Mouse (Mus musculus) ovary, postnatal 36 days (tissue): ENCODE measurements around the gene Emc8.
A peak's percentile ranks its signal among the peaks of the same experiment; 100 is the strongest.

Experiments
- DNase-seq: peaks from one replicate; pipeline ENCODE4 v3.0.0; 2022; ENCODE audit warnings: low spot score, mixed read lengths

Gene Emc8

DNA sequence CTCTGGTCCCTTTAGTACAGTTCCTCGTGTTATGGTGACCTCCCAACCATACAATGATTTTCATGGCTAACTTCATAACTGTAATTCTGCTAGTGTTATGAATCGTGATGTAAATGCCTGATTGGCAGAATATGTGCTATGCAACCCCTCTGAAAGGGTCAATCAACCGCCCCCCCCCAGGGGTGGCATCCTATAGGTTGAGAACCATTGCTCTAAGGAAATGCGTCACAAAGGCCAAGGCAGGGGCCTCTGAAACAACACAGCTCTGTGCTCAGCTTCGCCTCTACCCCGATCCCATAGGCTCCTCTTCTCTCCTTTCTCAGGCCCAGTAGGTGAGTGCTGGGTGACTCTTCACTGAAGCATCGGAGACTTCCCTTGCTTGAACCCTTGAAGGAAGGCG is 17.2 kb upstream of the Emc8 start:
- no peak for DNase-seq

DNA sequence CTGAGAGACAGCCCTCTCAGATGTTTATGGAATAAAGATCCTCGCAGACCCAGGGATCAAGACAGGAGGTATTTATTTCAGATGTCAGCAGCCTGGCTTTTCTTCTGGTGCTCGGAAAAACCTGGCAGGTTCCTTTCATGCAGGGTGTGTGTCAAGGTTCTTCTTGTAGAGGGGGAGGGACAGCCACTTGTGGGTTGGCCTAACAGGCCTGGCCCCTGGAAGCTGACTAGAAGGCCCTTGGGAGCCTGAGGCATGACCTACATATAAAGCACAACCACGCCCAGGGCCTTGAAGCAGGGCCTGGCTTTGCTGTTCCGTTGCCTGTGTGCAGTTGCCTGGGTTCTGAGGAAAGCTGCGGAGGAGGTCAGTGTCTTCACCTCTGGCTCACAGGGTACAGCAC is 16.7 kb upstream of the Emc8 start:
- DNase-seq, result peak; percentile 42

DNA sequence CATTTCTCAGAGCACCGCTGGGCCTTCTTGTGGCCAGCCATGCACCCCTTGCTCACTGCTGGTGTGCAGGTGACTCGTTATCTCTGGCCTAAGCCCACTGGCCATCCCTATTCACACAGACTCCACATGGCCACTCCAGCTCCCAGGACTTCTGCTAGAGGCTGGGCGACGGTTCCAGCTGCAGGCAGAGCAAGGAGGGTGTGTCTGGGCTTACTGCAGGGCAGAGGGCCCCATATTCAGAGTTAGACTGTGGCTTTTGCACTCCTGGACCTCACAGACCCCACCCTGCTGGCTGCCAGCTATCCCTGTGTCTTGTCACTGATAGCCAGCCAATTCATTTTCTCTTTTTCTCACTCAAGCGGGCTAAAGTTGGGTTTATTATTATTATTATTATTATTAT is 15.7 kb upstream of the Emc8 start:
- no peak for DNase-seq

DNA sequence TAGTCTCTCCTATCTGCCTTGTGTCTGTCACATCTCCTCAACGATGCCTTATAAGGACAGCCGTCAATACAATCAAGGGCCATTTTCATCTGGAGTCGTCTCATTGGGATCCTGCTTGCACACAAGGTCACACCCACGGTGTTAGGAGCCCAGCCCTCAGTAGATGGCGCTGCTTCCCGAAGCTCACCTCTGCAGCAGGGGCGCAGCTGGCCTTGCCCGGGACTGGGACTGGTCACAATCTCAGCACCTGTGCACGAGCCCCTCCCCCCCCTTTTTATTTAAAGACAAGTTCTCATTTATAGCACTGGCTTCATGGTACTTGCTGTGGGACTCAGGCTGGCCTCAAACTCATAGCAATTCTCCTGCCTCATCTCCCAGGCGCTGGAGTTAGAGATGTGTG is 15.2 kb upstream of the Emc8 start:
- DNase-seq, result peak; percentile 78

DNA sequence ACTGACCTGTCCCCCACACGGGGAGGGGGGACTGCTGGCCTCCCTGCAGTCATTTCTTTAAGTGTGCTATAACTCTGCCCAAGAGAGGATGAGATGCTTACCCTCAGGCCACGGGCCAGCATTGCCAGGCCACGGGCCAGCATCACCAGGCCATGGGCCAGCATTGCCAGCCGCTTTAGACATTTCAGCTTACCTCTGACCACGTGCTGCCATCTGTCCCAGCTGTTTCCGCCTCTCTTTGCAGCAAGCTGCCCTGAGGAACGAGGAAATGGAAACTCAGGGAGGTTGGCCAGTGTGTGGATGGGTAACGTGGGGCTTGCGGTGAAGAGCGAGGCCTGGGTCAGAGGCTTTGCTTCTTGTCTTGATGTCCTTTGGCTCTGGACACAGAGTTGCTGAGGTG is 12.7 kb upstream of the Emc8 start:
- no peak for DNase-seq

DNA sequence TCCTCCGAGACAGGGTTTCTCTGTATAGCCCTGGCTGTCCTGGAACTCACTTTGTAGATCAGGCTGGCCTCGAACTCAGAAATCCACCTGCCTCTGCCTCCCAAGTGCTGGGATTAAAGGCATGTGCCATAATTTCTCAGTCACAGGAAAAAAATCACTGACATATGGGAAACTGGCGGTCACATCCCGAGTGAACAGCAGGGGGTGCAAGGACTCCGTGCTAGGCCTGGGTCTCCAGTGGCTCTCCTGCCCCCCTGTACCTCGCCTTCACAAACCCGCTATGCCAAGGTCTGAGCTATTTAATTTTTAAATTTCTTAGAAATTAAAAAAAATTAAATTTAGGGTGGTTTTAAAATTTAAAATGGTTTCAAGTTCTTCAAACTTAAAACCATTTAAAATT is 12.0 kb upstream of the Emc8 start:
- peak; percentile 32 for DNase-seq

DNA sequence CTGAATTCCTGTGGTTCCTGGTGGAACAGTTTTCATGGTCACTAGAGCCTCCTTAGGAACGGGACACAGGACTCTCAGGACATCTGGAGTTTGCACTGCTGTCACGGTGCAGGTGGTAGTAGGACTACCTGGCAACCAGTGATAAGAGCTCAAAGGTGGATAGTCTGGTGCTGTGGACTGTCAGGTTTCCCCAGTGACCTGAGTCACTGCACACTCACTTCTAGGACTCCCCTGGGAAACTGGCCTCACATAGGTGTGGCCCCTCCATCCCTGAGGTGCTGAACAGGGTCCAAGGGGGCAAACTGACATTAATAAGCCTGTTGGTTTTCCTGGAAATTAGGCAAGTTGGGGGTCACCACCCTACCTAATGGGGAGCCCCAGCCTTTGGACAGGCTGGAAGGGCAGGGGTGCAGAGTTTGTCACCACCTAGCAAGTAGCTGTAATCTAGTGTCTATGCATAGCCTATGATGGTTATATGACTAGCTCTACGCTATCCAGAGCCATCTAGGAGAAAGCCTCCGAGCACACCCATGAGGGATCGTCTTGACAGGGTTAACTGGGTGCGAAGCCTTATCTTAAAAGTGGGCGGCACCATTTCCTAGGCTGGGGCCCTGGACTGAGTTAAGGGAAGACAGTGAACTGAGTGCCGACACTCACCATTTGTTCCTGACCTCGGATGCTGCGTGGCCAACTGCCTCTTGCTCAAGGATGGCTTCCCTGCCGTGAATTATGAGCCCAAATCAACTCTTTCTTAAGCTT is 11.4 kb upstream of the Emc8 start:
- DNase-seq, result no peak

DNA sequence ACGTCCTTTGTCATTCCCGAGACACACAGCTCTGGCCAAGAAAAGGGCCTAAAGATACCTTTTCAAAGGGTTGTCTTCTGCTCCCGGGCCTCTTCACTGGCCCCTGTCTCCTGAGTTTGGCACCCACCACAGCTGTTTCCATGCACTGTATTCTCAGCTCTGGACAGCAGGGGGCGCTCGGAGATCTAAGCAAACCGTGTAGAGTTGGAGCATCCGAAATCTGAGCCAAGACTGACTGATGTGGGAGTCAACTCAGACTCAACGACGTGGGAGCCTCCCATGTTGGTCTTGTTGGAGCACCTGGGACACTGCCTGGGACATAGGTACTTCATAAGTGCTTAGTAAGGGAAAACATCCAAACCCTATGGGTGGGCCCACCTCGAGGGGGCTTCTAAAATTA is 10.1 kb upstream of the Emc8 start:
- DNase-seq, result peak; percentile 80

DNA sequence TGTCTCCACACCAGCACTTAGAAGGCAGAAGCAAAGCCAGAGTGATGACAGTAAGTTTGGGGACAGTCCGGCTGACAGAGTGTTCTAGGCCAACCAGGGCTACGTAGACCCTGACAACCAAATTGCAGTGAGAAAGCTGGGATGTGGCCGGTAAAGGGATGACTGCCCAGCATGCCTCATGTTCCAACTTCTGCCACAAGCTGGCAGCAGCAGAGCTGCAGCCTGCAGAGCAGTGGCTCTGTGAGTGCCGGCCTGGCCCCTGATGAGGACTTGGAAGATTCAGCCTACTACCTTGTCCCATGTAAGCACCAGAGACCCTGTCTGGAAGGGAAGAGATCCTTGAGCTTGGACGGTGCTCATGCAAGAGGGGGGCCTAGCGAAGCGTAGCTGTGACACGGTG is 7.3 kb upstream of the Emc8 start:
- no peak for DNase-seq

DNA sequence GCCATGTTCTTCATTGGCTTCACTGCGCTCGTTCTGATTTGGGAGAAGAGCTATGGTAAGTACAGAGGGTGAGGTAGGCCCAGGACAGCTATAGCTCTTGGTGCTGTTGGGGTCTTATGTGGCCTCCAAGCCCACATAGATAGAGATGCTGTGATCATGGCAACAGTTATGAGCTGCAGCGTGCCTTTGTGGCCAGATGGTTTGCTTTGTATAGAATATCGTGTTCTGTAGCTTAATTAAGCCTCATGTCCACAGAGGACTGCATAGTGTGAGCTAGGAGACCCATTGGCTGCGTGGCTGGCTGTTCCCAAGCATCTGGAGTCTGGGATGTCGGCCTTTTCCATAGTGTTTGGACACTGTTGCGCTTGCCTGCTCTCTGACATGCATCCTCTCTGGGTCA is 4.9 kb upstream of the Emc8 start:
- DNase-seq, result no peak

DNA sequence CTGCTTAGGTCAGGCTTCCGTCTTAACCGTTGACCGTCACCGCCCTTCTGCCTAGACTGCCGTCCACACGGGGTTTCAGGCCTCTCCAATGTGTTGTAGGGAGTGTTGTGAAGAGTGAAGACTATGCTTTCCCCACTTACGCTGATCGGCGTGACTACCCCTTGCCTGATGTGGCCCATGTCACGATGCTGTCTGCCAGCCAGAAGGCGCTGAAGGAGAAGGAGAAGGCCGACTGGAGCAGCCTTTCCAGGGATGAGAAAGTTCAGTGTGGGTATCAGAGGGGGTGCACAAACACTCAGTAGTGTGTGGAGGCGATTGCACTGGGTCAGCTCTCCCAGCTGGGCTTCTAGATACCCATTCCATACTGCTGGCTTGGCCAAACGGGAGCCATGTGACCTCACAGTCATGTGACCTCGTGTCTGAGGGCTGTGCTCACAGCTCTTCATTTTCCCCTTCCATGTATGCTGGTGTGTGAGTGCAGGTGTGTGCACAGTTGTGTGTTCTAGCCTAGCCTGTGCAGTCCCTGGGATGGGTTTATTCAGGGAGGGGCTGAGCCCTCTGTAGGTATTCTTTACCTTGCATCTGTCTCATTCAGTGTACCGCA is 4.4 kb upstream of the Emc8 start:
- no peak for DNase-seq

DNA sequence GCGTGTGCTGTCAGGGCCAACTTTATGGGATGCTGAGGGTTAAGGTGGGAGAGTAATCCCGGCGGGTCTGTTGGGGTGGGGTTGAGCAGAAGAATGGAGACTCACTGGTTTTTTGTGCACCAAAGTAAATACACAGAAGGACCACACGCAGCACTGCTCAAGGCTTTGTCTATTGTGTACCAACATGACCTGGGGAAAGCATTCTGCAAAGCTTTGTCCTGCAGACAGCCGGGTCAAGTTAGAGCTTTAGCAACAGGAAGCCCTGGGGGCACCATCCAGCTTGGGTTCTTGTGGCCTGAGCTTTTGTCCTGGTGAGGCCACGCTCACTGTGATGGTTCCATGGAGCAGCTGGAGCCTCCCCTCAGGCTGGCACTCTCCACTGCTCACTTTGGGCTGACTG is 3.4 kb upstream of the Emc8 start:
- no peak for DNase-seq

DNA sequence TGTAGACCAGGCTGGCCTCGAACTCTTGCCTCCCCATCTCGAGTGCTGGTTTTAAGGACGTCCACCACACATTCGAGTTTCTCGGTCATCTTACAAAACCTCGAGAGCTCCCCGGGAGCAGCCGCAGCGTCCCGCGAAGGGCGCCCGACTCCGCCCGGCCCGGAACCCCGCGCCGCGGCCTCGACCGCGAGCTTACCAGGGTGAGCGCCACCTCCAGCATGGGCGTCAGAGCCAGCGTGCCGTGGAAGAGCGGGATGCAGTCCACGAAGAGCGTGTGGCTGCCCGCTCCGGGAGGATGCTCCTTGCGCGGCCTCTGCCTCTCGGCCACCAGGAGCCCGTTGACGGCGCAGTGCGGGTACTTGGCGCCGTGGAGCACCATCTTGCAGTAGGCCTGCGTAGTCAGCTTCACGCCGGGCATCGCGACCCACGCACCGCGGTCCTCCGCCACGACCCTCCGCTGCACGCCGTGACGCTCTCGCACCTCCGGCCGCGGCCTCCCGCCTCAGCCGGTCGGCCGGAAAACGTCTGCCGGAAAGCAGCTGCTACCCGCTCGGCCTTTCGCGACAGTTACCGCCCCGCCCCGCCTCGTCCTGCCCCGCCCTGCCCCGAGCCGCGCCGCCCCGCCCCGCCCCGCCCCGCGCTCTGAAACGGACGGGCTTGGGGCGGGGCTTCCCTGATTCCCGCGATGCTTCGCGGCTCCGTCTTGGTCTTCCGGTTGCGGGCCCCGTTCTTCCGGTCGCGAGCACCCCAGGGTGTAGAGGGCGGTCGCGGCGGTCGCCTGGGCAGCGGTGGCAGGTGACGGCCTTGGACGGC is 606 bp downstream of the Emc8 start, which contains the start of the genes Gm27021 and Cox4i1:
Gene Gm27021, minus strand, starts transcription at position 519 of the 813 bp plus-strand sequence.
Gene Cox4i1, plus strand, starts transcription at position 662 of the 813 bp plus-strand sequence.
- peak; percentile 92 for DNase-seq

DNA sequence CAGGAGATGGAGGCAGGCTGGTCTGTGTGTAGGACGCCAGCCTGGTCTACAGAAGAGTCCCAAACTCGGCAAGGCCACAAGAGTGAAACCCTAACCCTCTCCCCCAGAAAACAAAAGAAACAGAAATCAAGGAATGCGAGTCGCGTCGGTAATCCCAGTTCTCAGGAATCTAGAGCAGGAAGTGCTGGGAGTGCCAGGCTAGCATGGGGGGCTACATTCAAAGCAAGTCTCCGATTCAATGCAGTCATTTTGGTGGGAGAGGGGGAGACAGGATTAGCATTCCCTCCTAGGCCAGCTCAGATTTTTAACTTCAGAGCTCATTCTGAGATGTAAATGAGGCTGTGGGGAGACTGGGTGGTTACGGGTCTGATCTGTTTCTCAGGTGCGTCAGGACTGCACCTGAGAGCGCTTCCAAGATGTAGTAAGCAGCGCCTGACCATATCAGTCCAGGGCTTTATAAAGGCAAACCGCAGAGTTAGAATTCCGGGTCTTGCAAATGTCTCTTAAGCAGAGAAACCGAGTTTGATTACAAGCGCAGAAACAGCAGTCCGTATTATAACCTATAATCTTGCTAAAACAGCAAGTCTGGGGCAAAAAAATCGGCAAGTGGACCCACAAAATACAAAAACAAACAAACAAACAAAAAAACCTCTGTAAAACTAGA is 1.4 kb downstream of the Emc8 start:
- DNase-seq, result no peak

DNA sequence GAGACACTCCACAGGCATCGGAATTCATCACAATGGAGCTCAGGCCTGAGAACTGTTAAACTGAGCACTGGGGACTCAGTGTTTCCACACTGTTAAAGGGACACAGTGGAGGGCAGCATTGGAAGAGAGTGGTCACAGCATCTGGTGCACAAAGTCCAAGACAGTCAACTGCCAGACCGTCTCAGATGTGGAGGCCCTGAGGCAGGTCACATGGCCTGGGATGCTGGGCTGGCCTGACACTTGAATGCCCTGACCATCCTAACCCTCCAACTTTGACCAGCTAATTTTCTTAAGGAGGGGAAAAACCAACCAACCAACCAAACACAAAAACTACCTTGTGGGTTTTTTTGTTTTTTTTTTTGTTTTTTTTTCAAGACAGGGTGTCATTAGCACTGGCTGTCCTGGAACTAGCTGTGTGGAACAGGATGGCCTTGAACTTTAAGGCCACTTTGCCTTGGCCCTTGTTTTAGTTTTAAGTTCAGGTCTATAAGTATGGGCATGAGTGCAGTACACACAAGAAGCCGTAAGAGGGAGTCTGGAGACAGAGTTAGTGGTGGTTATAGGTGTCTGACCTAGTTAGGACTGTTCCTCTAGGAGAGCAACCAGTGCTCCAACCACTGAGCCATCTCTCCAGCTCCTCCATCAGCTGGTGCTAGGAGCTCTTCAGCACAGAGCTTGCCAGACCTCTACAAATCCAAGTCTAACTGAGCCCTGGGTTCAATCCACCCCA is 2.5 kb downstream of the Emc8 start:
- no peak for DNase-seq

DNA sequence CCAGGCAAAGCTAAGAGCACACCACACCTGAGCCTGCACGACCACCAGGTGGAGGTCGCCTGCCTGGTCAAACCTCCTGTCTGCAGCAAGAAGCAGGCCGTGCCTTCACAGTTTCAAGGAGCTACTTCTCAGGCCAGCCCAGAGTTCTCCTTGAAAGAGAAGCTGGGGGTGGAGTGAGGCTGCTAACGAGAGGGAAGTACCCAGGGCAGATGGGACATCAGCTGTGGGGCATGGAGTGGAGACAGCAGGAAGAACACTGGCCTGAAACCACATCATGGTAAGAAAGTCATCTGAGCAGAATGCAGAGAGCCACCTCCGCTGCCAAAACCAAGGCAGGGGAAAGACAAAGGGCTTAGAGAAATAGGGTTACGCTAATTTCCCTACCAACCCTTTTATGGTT is 3.8 kb downstream of the Emc8 start:
- DNase-seq, result no peak

DNA sequence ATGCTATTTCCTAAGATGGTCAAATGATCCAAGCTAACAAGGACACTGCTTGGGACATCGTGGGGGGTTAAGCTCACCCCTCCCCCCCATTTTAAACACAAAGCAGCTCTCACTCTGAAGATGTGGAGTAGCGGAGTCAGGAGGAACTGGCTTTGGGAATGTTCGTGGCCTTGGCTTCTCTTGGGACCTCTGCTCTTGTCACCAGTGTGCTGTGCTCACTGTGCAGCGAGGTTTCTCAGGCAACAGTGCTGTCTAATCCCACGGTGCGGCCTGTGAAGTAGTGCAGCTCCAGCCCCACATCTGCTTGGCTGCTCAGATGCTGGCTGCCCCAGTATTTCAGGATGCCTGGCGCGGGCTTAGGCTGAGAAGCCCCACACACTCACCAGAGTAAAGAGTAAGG is 11.0 kb downstream of the Emc8 start:
- DNase-seq, result no peak

DNA sequence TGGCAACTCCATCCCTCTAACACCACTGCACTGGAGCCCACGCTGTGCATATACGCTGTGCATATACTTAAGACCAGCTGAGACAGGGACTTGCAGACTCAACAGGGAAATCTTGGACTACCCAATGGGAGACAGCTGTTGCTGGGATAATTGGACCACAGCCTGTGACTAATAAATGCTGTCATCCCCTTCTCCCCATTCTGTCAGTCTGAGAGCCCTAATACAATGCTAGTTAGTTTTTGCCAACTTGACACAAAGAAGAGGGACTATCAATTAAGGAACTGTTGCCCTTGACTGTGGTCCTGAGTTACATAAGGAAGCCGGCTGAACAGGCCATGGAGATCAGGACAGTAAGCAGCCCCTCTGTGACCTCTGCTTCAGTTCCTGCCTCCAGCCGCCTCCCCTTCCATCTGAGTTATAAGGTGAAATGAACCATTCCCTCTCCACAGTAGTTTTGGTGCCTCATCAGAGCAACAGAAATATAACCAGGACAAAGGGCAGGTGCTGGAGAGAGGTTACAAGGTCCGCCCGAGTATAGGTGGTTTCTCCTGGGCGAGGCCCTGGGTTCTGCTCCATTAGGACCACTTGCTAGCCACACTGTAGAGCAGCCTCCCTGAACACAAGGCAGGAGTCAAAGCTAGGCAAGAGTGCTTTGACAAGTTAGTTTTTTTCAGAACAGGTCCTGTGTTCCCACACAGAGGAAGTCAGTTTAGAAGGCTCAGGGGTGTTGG is 11.9 kb downstream of the Emc8 start:
- no peak for DNase-seq

DNA sequence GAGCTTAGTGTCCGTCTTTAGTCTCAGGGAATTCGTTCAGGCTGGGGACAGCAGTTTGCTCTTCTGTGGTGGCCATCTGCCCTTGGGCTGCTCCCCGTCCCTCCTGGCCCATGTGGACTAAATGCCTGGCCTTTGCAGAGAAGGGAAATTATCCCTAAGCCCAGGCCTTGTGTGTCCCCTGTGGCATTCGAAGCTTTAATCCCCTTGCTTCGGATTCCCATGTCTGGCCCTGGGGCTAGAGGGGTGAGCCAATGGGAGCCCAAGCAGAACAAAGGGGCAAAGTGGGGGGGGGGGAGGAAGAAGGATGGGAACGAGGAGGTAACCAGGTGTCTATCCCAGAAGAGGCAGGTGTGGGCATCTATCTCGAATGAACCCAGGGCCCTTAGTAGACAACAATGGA is 20.8 kb downstream of the Emc8 start, which contains the start of gene 1190005I06Rik:
Gene 1190005I06Rik, minus strand, starts transcription at position 101 of the 400 bp plus-strand sequence.
- DNase-seq, result no peak

DNA sequence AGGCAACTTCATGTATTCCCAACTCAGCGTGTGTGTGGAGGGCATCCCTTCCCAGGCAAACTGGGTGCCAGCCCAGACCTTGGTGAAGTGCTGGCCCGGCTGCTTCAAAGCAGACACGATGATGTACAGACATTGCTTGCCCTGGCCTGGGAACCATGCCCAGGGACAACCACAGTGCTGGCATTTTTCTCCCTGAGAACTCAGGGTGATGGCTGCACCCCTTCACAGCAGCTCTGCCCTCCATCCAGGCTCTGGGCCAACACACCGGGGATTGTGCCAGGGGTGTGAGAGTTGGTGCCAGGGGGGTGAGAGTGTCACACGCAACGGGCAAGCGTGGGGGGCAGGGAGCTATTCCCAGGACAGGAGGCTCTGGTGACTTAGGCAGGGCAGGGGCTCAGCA is 23.7 kb downstream of the Emc8 start:
- peak; percentile 79 for DNase-seq
